Mouse (Mus musculus) E14TG2a.4 (cell line): ENCODE data around the gene Tstd2.

Experiments used
- H3K27me3 ChIP-seq: 2 replicates; pipeline ENCODE4 v1.6.1; 2014; ENCODE audit warnings: low read length, control low read depth; ENCODE audit not compliant: insufficient read depth
- H3K36me3 ChIP-seq: 2 replicates; pipeline ENCODE4 v1.6.1; 2014; ENCODE audit warnings: low read length, control low read depth; ENCODE audit not compliant: insufficient read depth
- H3K4me1 ChIP-seq: replicated peaks from 2 replicates; pipeline ENCODE4 v1.6.1; 2014; ENCODE audit warnings: low read depth, low read length, control low read depth
- H3K4me3 ChIP-seq: replicated peaks from 2 replicates; pipeline ENCODE4 v1.5.1; 2014; ENCODE audit warnings: mild to moderate bottlenecking, low read length
- H3K9me3 ChIP-seq: 2 replicates; pipeline ENCODE4 v1.6.1; 2014; ENCODE audit warnings: low read length, control low read depth
- CTCF ChIP-seq: conservative IDR thresholded peaks from 2 replicates; pipeline ENCODE4 v1.5.1; 2014; ENCODE audit warnings: low read length
- NANOG ChIP-seq: IDR thresholded peaks from 2 replicates; pipeline ENCODE4 v1.6.1; 2014; ENCODE audit warnings: borderline replicate concordance, low read length, mixed read lengths
- POU5F1 ChIP-seq: IDR thresholded peaks from 2 replicates; pipeline ENCODE4 v1.6.1; 2014; ENCODE audit warnings: low read length, borderline replicate concordance

Tstd2 gene

DNA sequence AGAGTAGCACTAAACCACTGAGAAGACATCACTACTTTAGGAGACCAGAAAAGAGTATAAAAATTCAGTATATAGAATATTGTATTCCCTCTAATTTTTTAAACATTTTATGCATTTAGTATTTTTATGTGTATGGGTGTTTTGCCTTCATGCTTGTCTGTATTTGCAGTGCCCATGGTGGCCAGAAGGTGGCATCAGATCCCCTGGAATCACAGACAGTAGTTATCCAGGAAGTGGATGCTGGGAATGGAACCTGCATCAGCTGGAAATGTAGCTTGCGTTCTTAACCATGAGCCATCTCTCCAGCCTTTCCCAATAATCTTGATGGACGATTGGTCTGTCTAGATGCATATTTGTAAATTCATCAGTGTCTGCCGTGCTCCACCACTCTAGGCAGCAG, 8.3 kb downstream of the Tstd2 start:
- no peaks in the 10 kb centered on the region for H3K9me3 ChIP-seq
- H3K27me3 ChIP-seq: no peaks in the 10 kb centered on the region
- H3K4me1 ChIP-seq: peaks cover 7% of the 10 kb centered on the region; the same call in 1 of the 2 replicates
- peak; percentile 77 for TF ChIP-seq CTCF
- TF ChIP-seq NANOG: no peak
- no peak overlapping the region for H3K4me3 ChIP-seq
- peaks cover 87% of the 10 kb centered on the region for H3K36me3 ChIP-seq

DNA sequence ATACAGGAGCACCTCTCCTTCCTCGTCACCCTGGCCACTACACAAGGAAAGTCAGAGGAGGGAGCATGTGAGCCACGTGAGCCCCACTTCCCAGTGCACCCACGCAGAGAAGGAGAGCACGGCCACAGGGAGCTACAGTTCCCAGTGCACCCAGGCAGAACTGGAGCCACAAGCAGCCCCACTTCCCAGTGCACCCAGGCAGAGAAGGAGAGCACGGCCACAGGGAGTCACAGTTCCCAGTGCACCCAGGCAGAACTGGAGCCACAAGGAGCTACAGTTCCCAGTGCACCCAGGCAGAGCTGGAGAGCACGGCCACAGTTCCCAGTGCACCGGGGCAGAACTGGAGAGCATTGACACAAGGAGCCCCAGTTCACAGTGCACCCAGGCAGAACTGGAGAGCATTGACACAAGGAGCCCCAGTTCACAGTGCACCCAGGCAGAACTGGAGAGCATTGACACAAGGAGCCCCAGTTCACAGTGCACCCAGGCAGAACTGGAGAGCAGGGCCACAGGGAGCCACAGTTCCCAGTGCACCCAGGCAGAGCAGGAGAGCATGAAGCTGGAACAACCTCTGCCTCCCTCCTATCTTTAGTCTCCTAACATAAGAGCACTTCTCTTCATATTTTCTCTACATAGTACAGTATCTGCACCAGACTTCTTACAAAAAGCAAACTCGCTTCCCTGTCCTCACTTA, 9.0 kb downstream of the Tstd2 start:
- H3K36me3 ChIP-seq: peaks cover 88% of the 10 kb centered on the region
- no peaks in the 10 kb centered on the region for H3K27me3 ChIP-seq
- TF ChIP-seq POU5F1 (no peak), NANOG (no peak), CTCF (no peak)
- peaks cover 7% of the 10 kb centered on the region; the same call in 1 of the 2 replicates for H3K4me1 ChIP-seq
- no peaks in the 10 kb centered on the region for H3K9me3 ChIP-seq
- no peak overlapping the region for H3K4me3 ChIP-seq

DNA sequence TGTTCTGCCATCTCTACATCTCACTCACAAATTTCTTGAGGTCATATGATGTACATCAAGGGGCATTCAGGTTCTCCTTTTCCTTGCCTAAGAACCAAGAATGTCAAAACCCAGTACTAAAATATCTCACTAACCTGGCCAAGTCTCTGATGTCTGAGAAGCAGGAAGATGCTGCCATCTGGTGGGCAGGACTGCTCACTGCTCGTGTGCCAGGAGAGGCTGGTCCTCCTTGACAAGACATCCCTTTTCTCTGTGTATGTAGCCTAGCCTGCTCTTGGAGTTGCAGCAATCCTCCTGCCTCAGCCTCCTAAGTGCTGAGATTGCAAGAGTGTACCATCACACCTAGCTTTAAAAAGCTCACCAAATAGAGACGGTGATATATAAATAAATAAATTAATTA, 12.0 kb downstream of the Tstd2 start:
- H3K4me1 ChIP-seq: 0 out of 2 replicates have a peak, but pooled peaks cover 3% of the 10 kb centered on the region
- TF ChIP-seq POU5F1 (no peak), CTCF (peak; percentile 80), NANOG (no peak)
- no peaks in the 10 kb centered on the region for H3K27me3 ChIP-seq
- peaks cover 90% of the 10 kb centered on the region for H3K36me3 ChIP-seq
- no peak overlapping the region for H3K4me3 ChIP-seq
- no peaks in the 10 kb centered on the region for H3K9me3 ChIP-seq

DNA sequence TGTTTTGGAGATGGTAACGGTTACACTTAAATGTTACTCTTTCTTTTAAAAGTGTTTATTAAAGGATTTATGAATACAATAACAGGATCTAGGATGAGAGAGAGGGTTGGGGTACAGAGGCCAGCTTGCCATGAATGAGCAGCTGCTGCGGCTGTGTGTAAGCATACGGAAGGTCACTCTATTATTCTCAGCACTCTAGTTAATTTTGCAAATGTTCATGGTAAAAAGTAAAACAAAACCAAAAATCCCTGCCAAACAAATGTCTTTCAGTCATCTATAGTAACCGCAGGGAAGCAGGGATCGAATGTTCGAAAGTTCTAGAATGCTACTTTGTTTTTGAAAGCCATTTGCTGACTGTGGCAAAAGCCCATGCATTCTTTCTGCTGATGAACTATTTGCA, 15.1 kb downstream of the Tstd2 start:
- H3K36me3 ChIP-seq: peaks cover 95% of the 10 kb centered on the region
- no peaks in the 10 kb centered on the region for H3K27me3 ChIP-seq
- H3K9me3 ChIP-seq: no peaks in the 10 kb centered on the region
- TF ChIP-seq POU5F1: no peak
- no peak for TF ChIP-seq CTCF
- TF ChIP-seq NANOG: no peak
- H3K4me1 ChIP-seq: no peaks in the 10 kb centered on the region
- H3K4me3 ChIP-seq: no peak overlapping the region

DNA sequence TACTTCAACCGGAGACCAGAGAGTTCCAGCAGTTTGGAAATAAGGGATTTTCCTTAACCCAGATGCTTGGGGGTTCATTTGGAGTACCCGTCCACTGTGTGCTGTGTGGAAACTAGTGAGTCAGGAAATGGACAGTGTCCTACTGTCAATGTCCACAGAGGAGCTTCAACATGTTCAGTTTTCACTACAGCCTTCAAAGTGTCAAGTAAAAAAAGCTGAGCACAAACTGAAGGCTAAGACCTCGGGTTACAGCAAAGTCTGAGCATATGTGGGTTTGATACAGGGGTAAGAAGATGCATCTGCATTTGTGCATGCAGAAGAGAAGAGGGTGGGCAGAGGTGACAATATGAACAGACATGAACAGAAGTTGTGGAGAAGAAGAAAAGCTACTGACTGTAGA, 17.7 kb downstream of the Tstd2 start:
- Histone ChIP-seq H3K27me3 (no peaks in the 10 kb centered on the region), H3K9me3 (no peaks in the 10 kb centered on the region), H3K36me3 (peaks cover 99% of the 10 kb centered on the region), H3K4me3 (no peak overlapping the region), H3K4me1 (no peaks in the 10 kb centered on the region)
- TF ChIP-seq NANOG (no peak), POU5F1 (no peak), CTCF (no peak)

DNA sequence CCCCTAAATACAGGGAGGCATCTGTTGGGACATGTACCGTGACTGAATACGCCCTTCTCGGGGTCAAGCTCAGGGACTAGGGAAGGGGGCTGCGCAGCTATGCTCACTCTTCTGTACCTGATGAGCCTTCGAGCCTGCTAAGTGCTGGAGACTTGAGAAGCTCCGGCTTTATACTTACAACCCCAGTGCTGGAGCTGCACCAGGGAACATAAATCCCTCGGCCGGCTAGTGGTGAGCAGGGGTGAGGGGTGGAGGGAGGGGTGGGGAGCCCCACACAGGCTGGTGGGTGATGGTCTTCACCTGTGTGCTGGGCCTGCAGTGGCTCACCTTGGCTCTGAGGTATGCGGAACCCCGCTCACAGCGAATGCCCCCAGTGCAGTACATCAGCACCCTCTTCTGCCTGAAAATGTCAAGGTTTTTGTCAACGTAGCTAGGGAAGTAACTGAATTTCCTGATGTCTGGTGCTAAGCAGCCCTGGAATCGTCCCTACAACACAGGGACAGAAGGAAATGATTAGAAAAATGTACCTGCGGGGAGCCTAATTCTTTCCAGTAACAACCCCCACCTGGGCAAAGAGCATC, 18.9 kb downstream of the Tstd2 start:
- no peak for TF ChIP-seq NANOG
- no peak for TF ChIP-seq CTCF
- no peak for TF ChIP-seq POU5F1
- H3K36me3 ChIP-seq: peaks cover 98% of the 10 kb centered on the region
- H3K4me3 ChIP-seq: no peak overlapping the region
- no peaks in the 10 kb centered on the region for H3K9me3 ChIP-seq
- H3K27me3 ChIP-seq: no peaks in the 10 kb centered on the region
- H3K4me1 ChIP-seq: no peaks in the 10 kb centered on the region

DNA sequence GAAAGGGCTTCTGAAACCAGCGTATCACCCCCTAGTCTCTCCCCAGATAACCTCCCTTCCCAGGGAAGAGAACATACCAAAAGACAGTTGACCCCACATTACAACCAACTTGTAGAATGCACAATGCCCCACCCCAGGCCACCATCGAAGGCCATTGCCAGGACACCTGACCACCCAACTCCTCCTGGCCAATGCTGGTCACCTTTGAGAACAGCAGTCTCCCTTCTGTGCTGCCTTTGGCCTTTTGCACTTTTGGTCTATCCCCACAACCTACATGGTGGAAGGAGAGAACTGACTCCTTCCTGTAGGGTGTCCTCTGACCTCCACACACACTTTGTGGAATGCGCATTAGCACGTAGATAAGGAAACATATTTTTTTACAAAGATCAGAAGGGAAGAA, 21.0 kb downstream of the Tstd2 start:
- TF ChIP-seq NANOG: no peak
- TF ChIP-seq POU5F1: no peak
- no peak for TF ChIP-seq CTCF
- no peaks in the 10 kb centered on the region for H3K27me3 ChIP-seq
- no peaks in the 10 kb centered on the region for H3K9me3 ChIP-seq
- no peaks in the 10 kb centered on the region for H3K4me1 ChIP-seq
- peaks cover 89% of the 10 kb centered on the region for H3K36me3 ChIP-seq
- H3K4me3 ChIP-seq: no peak overlapping the region

DNA sequence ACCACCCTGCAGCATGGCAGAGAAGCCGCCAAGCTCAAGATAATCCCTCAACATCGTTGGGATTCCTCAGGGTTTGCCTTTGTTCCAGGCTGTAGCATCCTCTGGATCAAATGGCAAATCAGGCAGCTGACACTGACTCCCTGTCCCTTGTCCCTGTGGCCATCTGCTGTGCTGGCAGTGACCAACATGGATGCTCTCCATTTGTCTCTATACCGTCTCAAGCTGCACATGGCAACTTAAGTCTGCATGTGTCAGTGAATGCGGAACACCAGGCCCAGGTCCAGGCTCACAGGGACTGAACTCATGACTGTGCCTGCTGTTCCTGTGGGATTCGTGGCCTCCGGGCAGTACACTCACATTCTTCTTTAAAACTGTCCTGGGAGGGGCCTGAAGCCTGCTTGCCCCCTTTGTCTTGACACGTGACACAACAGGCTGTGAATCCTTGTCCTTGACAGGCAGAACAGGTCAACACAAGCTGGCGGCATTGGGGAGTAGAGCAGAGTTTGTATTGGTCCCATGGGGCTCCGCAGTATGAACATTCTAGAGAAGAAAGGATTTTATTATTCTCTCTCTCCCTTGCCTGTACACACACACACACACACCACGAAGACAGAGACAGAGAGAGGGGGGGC, 21.8 kb downstream of the Tstd2 start:
- no peaks in the 10 kb centered on the region for H3K9me3 ChIP-seq
- no peaks in the 10 kb centered on the region for H3K27me3 ChIP-seq
- peaks cover 80% of the 10 kb centered on the region for H3K36me3 ChIP-seq
- no peak overlapping the region for H3K4me3 ChIP-seq
- no peaks in the 10 kb centered on the region for H3K4me1 ChIP-seq
- no peak for TF ChIP-seq NANOG
- no peak for TF ChIP-seq POU5F1
- no peak for TF ChIP-seq CTCF

DNA sequence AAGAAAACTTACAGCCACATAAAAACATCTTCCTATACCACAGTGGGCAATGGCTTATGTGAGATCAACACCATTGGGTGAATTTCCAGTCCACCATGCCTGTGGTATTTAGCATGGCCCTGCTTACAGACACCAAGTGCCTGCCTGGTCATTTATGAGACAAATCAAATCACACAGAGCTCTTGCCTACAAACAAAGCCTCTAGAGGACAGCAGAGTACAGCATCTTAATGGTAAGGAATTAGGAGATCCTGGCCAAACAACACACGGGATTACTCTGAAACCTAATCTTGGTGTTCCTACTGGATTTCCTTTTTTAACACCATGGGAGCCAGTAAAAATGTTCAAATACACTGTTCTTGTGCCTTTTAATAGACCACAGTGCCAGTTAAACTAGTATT, 23.2 kb downstream of the Tstd2 start:
- no peak overlapping the region for H3K4me3 ChIP-seq
- no peaks in the 10 kb centered on the region for H3K4me1 ChIP-seq
- no peak for TF ChIP-seq CTCF
- TF ChIP-seq NANOG: no peak
- no peak for TF ChIP-seq POU5F1
- no peaks in the 10 kb centered on the region for H3K9me3 ChIP-seq
- no peaks in the 10 kb centered on the region for H3K27me3 ChIP-seq
- peaks cover 66% of the 10 kb centered on the region for H3K36me3 ChIP-seq
